Mouse (Mus musculus): ENCODE measurements around the gene Ackr2.

GRCm38 (mm10) chr9:121909635-121910034 is 11.5 kb downstream of the Ackr2 start:
- TF ChIP-seq CTCF (IDR thresholded peaks at IDR 0.05; ENCODE audit: low read depth) (no peak), EP300 (IDR thresholded peaks at IDR 0.05; ENCODE audit: low read depth) (no peak)

Data from liver, embryonic 14.5 days (tissue).